Mouse (Mus musculus): ENCODE data around the gene Gm20605.

DNA sequence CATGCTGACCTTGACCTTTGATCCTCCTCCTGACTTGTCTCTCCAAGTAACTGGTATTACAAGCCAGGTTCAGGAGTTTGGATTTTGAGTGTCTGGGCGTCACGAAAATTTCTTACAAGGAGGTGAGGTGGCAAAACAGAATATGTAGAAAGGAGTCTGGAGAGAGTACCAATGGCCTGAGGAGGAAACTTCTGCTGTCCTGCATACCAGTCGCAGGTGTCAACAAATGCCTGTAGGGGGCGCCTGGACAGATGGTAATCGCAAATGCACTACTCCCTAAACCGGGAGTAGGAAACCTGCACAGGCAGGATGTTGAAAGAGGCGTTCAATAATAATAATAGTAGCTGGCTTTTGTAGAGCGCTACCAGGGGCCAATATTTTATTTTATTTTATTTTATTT, 44.0 kb upstream of the Gm20605 start:
- TF ChIP-seq CTCF (IDR thresholded peaks at IDR 0.05; ENCODE audit: borderline replicate concordance, insufficient read depth, low read length) (0 out of 2 replicates have a peak, but pooled peaks have one; percentile 6), POLR2A (IDR thresholded peaks at IDR 0.05; ENCODE audit: low read depth, low read length) (no peak)
